Mouse (Mus musculus) CH12F3 (cell line): Measurements from ENCODE around the gene Zwilch.
"Not testable (repeated sequence)": the region's sequence is repeated elsewhere in the genome, so short reads cannot be mapped to it uniquely, and the experiment has no call there.

Experiments used
- in situ Hi-C: fragments of 300-500 bp; cut with MboI; formaldehyde crosslinking; loops from 2 replicates; pipeline ENCODE4 v1.14.3; 2020; ENCODE audit warnings: low sequenced_read_pairs

Gene Zwilch

GRCm38 (mm10) chr9:64183295-64183694 is 10.4 kb upstream of the Zwilch start:
- in situ Hi-C loops = not testable (repeated sequence)

GRCm38 (mm10) chr9:64178974-64179646 is 6.2 kb upstream of the Zwilch start, which contains the start of gene Snapc5:
Gene Snapc5, plus strand, starts transcription at chr9:64179274.
- in situ Hi-C loops = no loop called here

GRCm38 (mm10) chr9:64178610-64178973 is 5.7 kb upstream of the Zwilch start:
- in situ Hi-C loops = no loop called here

GRCm38 (mm10) chr9:64175378-64175777 is 2.5 kb upstream of the Zwilch start:
- in situ Hi-C loops = no loop called here

GRCm38 (mm10) chr9:64174766-64175165 is 1.9 kb upstream of the Zwilch start:
- in situ Hi-C loops = no loop called here

- in situ Hi-C loops = no loop called here
These were observed 1.4 kb upstream of the Zwilch start for GRCm38 (mm10) chr9:64174341-64174740.

- in situ Hi-C loops = no loop called here
These were observed 839 bp upstream of the Zwilch start for GRCm38 (mm10) chr9:64173666-64174220.

- in situ Hi-C loops = no loop called here
These were observed 624 bp downstream of the Zwilch start for GRCm38 (mm10) chr9:64172145-64172815.

- in situ Hi-C loops = not testable (repeated sequence)
These were observed 2.9 kb downstream of the Zwilch start for GRCm38 (mm10) chr9:64169967-64170366.

GRCm38 (mm10) chr9:64160471-64160870 is 12.4 kb downstream of the Zwilch start:
- in situ Hi-C loops = no loop called here

- in situ Hi-C loops = no loop called here
These were observed 16.3 kb downstream of the Zwilch start for GRCm38 (mm10) chr9:64156641-64157040.

GRCm38 (mm10) chr9:64139879-64140278 is 33.0 kb downstream of the Zwilch start:
- in situ Hi-C loops = no loop called here

- in situ Hi-C loops = not testable (repeated sequence)
These were observed 34.0 kb downstream of the Zwilch start for GRCm38 (mm10) chr9:64138896-64139295.

- in situ Hi-C loops = no loop called here
These were observed 41.3 kb downstream of the Zwilch start for GRCm38 (mm10) chr9:64131623-64132022.

- in situ Hi-C loops = no loop called here
These were observed 46.8 kb downstream of the Zwilch start for GRCm38 (mm10) chr9:64126121-64126520.

GRCm38 (mm10) chr9:64125307-64125706 is 47.6 kb downstream of the Zwilch start:
- in situ Hi-C loops = no loop called here

GRCm38 (mm10) chr9:64124846-64125245 is 48.1 kb downstream of the Zwilch start:
- in situ Hi-C loops = not testable (repeated sequence)

- in situ Hi-C loops = no loop called here
These were observed 50.3 kb downstream of the Zwilch start for GRCm38 (mm10) chr9:64122601-64123000.

- in situ Hi-C loops = no loop called here
These were observed 52.2 kb downstream of the Zwilch start for GRCm38 (mm10) chr9:64120584-64121277.

GRCm38 (mm10) chr9:64119898-64120297 is 53.0 kb downstream of the Zwilch start:
- in situ Hi-C loops = no loop called here

GRCm38 (mm10) chr9:64116876-64117275 is 56.0 kb downstream of the Zwilch start, which contains the start of gene Lctl:
Gene Lctl, plus strand, starts transcription at chr9:64117147.
- in situ Hi-C loops = no loop called here
